Mouse (Mus musculus) myocyte (in vitro differentiated cells): ENCODE measurements around the gene Mnt.

Source experiments
- CEBPB ChIP-seq: IDR thresholded peaks from 2 replicates; pipeline ENCODE4 v1.6.1; 2011; ENCODE audit warnings: mild to moderate bottlenecking, moderate library complexity; ENCODE audit not compliant: poor library complexity, insufficient read depth, severe bottlenecking
- POLR2AphosphoS2 ChIP-seq: IDR thresholded peaks from one replicate; pipeline ENCODE4 v1.6.1; 2011; ENCODE audit warnings: low read depth, control low read depth; ENCODE audit not compliant: insufficient read length
- REST ChIP-seq: IDR thresholded peaks from one replicate; pipeline ENCODE4 v1.6.1; 2011; ENCODE audit warnings: mild to moderate bottlenecking, control low read depth, moderate library complexity; ENCODE audit not compliant: insufficient read depth, insufficient read length

DNA sequence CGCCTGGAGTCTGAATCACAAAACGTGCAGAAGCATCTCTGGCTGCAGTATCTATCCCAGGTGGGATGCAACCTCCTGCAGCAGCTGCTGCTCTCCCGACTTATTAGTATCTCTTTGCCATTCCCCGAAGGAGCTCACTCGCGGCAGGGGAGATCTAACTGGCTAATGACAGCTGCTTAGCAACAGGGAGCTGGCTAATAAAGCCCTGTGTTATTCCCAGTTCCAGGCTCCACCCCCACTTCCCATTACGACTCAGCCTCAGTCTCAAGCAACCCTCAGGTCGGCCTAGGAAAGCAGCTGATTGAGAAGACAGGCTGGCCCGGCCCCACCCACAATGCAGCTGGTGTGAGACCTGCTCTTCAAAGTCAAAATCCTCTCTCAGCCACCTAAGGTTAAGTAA is 46.1 kb downstream of the Mnt start:
- TF ChIP-seq CEBPB (no peak), REST (no peak), POLR2AphosphoS2 (no peak)
